Mouse (Mus musculus): ENCODE results near the gene Ctdspl. TPM values are rescaled to one million over a fixed set of nuclear protein-coding genes. Genes with fewer than 3 reads are reported as not detected.

Gene Ctdspl
- polyA plus RNA-seq, 1 experiment = 29.3 TPM

DNA sequence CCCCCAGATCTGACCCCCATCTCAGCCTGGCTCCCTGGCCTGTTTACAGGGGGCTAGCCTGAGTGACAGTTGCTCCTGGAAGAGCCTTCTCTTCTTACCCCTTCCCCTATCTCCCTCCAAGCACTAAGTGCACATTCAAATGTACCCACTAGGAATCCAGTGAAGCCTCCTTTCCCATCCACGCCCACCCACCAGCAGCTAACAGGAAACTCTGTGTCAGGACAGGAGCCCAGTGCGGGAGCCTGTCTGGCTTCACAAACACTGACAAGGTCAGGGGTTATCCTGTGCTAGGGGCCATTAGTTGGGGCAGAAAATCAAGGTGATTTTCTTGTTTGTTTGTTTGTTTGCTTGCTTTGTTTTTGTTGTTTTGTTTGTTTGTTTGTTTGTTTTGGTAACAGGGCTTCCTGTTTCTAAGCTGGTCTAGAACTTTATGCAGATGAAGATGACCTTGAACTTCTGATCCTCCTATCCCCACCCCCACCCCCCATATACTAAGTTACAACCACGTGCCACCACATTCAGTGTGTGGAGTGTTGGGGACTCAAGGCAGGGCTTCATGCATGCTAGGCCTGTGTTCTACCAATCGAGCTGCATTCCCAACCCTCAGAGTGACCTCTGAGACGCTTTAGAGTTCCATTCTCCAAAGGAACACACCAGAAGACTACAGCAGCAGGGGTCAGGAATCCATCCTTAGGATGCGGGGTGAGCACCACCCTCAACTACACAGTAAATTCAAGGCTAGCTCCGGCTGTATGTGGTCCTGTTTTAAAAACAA lies 156.6 kb downstream of the Ctdspl start:
- TF ChIP-seq CTCF (IDR thresholded peaks at IDR 0.05; ENCODE audit: extremely low read depth, insufficient read length, insufficient replicate concordance, low read depth, low read length) = no peak
- TF ChIP-seq POLR2A (IDR thresholded peaks at IDR 0.05; ENCODE audit: low read depth, low read length) = no peak
- H3K4me3 ChIP-seq (ENCODE audit: low read depth, low read length) = no peak overlapping the region
- peaks cover 5% of the 10 kb centered on the region; the same call in 1 of the 2 replicates for H3K36me3 ChIP-seq (ENCODE audit: control insufficient read depth, insufficient read depth, low read length)
- no peak overlapping the region for H3K27ac ChIP-seq (ENCODE audit: insufficient read depth, low read depth, low read length)
- peaks cover 47% of the 10 kb centered on the region for H3K4me1 ChIP-seq (ENCODE audit: control insufficient read depth, insufficient read depth, insufficient read length, low read length)
- no peaks in the 10 kb centered on the region for H3K27me3 ChIP-seq (ENCODE audit: control insufficient read depth, insufficient read depth, low read length)
- WGBS = 74% methylated on average over 7 of the region's 7 CpGs

DNA sequence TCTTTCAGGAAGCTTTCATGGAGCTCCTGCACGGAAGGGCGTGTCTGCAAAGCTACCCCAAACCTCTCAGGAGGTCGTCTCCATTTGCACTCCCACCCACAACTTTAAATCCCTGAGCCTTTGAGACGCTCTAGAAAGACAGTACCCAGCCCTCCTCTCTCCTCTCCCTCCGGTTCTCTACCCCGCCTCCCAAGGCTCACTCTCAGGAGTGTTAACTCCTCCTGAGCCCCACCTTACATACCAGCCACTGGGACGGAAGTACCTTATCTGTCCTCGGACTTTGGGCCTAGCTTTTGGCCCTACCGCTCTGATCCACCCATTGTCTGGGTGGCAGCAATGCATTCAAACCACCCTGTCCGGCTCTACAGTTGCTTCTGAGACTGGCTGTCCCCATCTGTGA lies 157.7 kb downstream of the Ctdspl start:
- H3K36me3 ChIP-seq (ENCODE audit: control insufficient read depth, insufficient read depth, low read length) = peaks cover 5% of the 10 kb centered on the region; the same call in 1 of the 2 replicates
- peaks cover 47% of the 10 kb centered on the region for H3K4me1 ChIP-seq (ENCODE audit: control insufficient read depth, insufficient read depth, insufficient read length, low read length)
- TF ChIP-seq CTCF (IDR thresholded peaks at IDR 0.05; ENCODE audit: extremely low read depth, insufficient read length, insufficient replicate concordance, low read depth, low read length) = no peak
- peak; percentile 49; the same call in 1 of the 2 replicates for TF ChIP-seq POLR2A (IDR thresholded peaks at IDR 0.05; ENCODE audit: low read depth, low read length)
- H3K27ac ChIP-seq (ENCODE audit: insufficient read depth, low read depth, low read length) = peak overlapping the region; percentile 86
- peak overlapping the region; percentile 31; the same call in 1 of the 2 replicates for H3K4me3 ChIP-seq (ENCODE audit: low read depth, low read length)
- H3K27me3 ChIP-seq (ENCODE audit: control insufficient read depth, insufficient read depth, low read length) = no peaks in the 10 kb centered on the region
- 30% methylated on average over 10 of the region's 10 CpGs for WGBS

DNA sequence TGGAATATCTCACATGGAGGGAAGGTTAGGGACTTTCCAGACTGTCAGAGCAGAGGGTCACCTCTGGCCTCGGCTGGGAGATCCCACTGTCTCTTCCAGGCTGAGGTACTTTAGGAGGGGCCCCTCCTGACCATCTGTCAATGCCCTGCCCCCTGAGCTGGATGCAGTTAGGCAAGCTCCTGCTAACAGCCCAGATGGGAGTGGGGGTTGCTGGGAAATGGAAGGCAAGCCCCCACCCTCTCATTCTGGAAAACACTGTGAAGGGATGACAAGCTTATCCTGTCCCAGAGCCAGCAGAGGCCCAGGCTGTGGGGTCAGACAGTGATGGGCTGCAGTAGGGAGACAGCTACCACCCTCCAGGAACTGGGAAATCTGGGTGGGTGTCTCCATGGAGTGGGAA lies 160.2 kb downstream of the Ctdspl start:
- TF ChIP-seq POLR2A (IDR thresholded peaks at IDR 0.05; ENCODE audit: low read depth, low read length) = no peak
- no peak for TF ChIP-seq CTCF (IDR thresholded peaks at IDR 0.05; ENCODE audit: extremely low read depth, insufficient read length, insufficient replicate concordance, low read depth, low read length)
- no peak overlapping the region for H3K27ac ChIP-seq (ENCODE audit: insufficient read depth, low read depth, low read length)
- 90% methylated on average over 1 of the region's 1 CpGs for WGBS
- peak overlapping the region; percentile 3; the same call in 1 of the 2 replicates for H3K4me3 ChIP-seq (ENCODE audit: low read depth, low read length)
- peaks cover 28% of the 10 kb centered on the region for H3K4me1 ChIP-seq (ENCODE audit: control insufficient read depth, insufficient read depth, insufficient read length, low read length)
- H3K27me3 ChIP-seq (ENCODE audit: control insufficient read depth, insufficient read depth, low read length) = no peaks in the 10 kb centered on the region
- no peaks in the 10 kb centered on the region for H3K36me3 ChIP-seq (ENCODE audit: control insufficient read depth, insufficient read depth, low read length)

DNA sequence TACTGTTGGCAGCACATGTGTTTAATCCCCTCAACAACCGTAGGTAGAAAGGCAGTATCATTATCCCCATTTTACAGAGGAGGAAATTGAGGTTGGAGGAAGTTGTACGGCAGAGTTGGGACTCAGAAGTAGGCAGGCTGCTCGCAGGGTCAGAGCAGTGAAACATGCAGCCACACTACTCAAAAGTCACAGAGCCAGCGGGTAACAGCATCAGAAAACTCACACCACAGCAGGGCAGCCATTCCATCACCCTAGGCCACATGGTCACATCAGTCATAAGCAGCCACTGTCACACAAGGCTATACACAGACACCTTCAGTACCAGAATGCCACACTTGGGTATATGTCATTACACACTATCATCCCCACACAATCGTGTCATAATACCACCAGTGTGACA lies 161.1 kb downstream of the Ctdspl start:
- Histone ChIP-seq H3K27ac (ENCODE audit: insufficient read depth, low read depth, low read length) (0 out of 2 replicates have a peak overlapping the region, but pooled peaks have one; percentile 39), H3K36me3 (ENCODE audit: control insufficient read depth, insufficient read depth, low read length) (no peaks in the 10 kb centered on the region), H3K27me3 (ENCODE audit: control insufficient read depth, insufficient read depth, low read length) (peaks cover 4% of the 10 kb centered on the region; the same call in 1 of the 2 replicates), H3K4me1 (ENCODE audit: control insufficient read depth, insufficient read depth, insufficient read length, low read length) (peaks cover 31% of the 10 kb centered on the region), H3K4me3 (ENCODE audit: low read depth, low read length) (peak overlapping the region; percentile 70)
- 71% methylated on average over 5 of the region's 5 CpGs for WGBS
- TF ChIP-seq POLR2A (IDR thresholded peaks at IDR 0.05; ENCODE audit: low read depth, low read length) (no peak), CTCF (IDR thresholded peaks at IDR 0.05; ENCODE audit: extremely low read depth, insufficient read length, insufficient replicate concordance, low read depth, low read length) (no peak)

DNA sequence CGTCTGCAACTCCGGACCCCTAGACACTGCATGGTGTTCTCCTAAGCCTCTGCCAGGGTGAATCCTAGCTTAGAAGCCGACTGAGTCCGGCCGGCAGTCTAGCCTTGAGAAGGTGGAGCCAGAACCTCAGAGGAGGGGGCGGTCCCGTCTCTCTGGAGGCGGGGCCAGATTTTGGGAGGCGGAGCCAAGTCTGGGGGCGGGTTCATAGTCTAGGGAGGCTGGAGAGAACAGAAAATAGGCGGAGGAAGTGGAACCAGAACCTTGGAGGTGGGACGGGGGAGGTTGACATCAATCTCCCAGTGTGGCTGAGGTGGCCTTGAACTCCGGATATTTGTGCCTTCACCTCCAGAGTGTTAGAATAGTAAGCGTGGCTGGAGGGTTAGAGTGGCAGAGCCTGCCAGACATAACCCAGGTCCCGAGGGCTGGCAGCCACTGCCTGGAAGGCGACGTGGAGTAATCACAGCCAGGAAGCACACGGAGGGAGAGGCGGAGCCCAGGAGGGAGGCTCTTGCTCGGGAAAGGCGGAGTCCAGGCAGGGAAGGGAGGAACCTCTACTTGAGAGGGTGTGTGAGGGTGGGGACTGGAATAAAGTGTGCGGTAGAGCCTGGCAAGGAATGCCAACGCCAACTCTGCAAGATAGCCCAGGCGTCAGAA lies 162.0 kb downstream of the Ctdspl start:
- Histone ChIP-seq H3K4me3 (ENCODE audit: low read depth, low read length) (peak overlapping the region; percentile 70), H3K27ac (ENCODE audit: insufficient read depth, low read depth, low read length) (peak overlapping the region; percentile 89), H3K4me1 (ENCODE audit: control insufficient read depth, insufficient read depth, insufficient read length, low read length) (peaks cover 29% of the 10 kb centered on the region), H3K27me3 (ENCODE audit: control insufficient read depth, insufficient read depth, low read length) (peaks cover 10% of the 10 kb centered on the region), H3K36me3 (ENCODE audit: control insufficient read depth, insufficient read depth, low read length) (no peaks in the 10 kb centered on the region)
- WGBS = 1% methylated on average over 24 of the region's 24 CpGs
- no peak for TF ChIP-seq CTCF (IDR thresholded peaks at IDR 0.05; ENCODE audit: extremely low read depth, insufficient read length, insufficient replicate concordance, low read depth, low read length)
- TF ChIP-seq POLR2A (IDR thresholded peaks at IDR 0.05; ENCODE audit: low read depth, low read length) = peak; percentile 90

DNA sequence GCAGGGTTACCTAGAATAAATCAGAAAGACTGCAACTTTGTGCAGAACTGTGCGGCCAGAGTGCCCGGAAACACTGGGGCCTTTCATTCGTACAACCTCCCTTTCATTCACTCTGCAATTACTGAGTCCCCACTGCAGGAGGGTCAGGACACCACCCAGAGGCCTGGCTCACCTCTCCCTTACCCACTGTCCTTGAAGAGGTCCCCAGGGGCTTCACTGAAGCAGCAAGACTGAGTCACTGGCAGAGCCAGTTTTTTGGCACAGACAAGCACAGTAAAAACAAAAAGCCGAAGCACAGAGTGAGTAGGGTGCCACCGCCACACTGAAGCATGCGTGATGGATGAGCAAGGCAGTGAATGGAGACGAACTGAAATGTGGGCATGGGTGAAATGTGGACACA lies 163.2 kb downstream of the Ctdspl start:
- TF ChIP-seq CTCF (IDR thresholded peaks at IDR 0.05; ENCODE audit: extremely low read depth, insufficient read length, insufficient replicate concordance, low read depth, low read length) (no peak), POLR2A (IDR thresholded peaks at IDR 0.05; ENCODE audit: low read depth, low read length) (no peak)
- H3K27me3 ChIP-seq (ENCODE audit: control insufficient read depth, insufficient read depth, low read length) = peaks cover 17% of the 10 kb centered on the region
- 83% methylated on average over 7 of the region's 7 CpGs for WGBS
- H3K4me3 ChIP-seq (ENCODE audit: low read depth, low read length) = no peak overlapping the region
- peaks cover 27% of the 10 kb centered on the region for H3K4me1 ChIP-seq (ENCODE audit: control insufficient read depth, insufficient read depth, insufficient read length, low read length)
- H3K27ac ChIP-seq (ENCODE audit: insufficient read depth, low read depth, low read length) = no peak overlapping the region
- H3K36me3 ChIP-seq (ENCODE audit: control insufficient read depth, insufficient read depth, low read length) = no peaks in the 10 kb centered on the region

DNA sequence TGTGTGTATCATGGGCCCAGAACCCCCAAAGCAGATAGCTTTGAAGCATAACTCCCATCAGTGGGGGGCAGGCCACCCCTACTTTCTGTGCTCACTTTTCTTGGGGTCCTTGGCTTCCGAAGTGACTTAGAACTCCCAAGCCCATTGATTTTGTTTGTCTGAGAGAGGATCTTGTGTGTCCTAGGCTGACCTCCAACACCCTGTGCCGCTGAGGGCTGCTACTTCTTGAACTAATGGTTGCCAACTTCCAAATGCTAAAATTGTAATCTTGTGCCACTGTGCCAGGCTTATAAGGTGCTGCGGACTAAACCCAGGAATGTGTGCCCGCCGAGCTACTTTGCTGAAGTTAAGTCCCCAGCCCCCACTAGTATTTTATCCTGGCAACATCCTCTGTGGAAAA lies 164.2 kb downstream of the Ctdspl start:
- Histone ChIP-seq H3K27me3 (ENCODE audit: control insufficient read depth, insufficient read depth, low read length) (peaks cover 17% of the 10 kb centered on the region), H3K36me3 (ENCODE audit: control insufficient read depth, insufficient read depth, low read length) (no peaks in the 10 kb centered on the region), H3K27ac (ENCODE audit: insufficient read depth, low read depth, low read length) (no peak overlapping the region), H3K4me3 (ENCODE audit: low read depth, low read length) (no peak overlapping the region), H3K4me1 (ENCODE audit: control insufficient read depth, insufficient read depth, insufficient read length, low read length) (peaks cover 17% of the 10 kb centered on the region)
- TF ChIP-seq POLR2A (IDR thresholded peaks at IDR 0.05; ENCODE audit: low read depth, low read length) = no peak
- TF ChIP-seq CTCF (IDR thresholded peaks at IDR 0.05; ENCODE audit: extremely low read depth, insufficient read length, insufficient replicate concordance, low read depth, low read length) = no peak
- WGBS = 85% methylated on average over 5 of the region's 5 CpGs

All from small intestine, adult 2 months (tissue).